Mouse (Mus musculus) G1E-ER4 (cell line): ENCODE results near the gene Sh3bp5l. TPM values are rescaled to one million over a fixed set of nuclear protein-coding genes. Genes with fewer than 3 reads are reported as not detected.

Experiments used
- GATA1 ChIP-seq: IDR thresholded peaks from one replicate; pipeline ENCODE4 v1.8.0; 2012; ENCODE audit warnings: low read length, inconsistent platforms
- polyA plus RNA-seq: library from polyadenylated mRNA; stranded (reverse); fragments of >175 nt; gene quantifications from 2 replicates; pipeline ENCODE4 v1.2.3, GENCODE M21; 2012

Gene Sh3bp5l
- polyA plus RNA-seq, 1 experiment: 33.7 TPM

DNA sequence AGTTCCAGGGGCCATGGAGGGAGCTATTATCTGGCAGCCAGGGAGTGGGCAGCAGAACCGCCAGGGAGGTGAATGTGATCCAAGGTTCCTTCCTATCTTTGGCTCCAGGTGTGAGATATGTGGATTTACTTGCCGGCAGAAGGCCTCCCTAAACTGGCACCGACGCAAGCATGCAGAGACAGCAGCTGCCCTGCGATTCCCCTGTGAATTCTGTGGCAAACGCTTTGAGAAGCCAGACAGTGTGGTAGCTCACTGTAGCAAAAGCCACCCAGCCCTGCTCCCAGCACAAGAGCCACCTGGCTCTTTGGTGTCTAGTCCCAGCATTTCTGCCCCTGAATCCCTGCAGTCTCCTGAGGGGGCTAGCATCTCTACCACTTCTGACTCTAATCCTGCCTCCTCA is 16.5 kb upstream of the Sh3bp5l start:
- no peak for TF ChIP-seq GATA1

DNA sequence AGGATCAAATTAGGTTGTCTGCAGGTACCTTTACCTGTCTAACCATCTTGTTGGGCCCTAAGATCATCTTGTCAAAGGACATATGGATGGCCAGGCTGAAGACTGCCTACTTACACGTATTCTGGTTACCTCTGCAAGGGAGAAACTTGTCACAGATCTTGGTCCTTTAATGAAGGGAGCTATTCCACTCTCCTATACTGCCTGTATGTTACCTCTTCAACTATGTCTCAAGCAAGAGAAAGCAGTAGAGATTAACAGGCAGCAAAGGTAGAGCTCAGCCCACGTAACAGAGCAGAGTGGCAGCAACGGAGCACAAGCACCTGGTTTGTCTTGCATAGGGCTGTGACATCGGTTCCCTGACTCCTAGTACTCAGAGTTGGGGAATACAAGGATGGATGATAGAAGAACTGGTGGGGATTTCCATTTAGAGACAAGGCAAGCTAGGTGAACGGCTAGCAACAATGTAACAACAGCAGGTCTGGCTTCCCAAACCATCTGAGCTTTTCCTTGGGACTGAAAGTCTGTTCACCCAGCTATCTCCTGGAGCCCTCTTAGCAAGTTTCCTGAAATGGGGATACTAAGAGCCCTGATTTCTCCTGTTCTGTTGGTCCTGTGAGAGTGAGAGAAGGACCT is 14.9 kb upstream of the Sh3bp5l start:
- no peak for TF ChIP-seq GATA1

- no peak for TF ChIP-seq GATA1
Measured at GRCm38 (mm10) chr11:58316344-58316743, 14.2 kb upstream of the Sh3bp5l start.

GRCm38 (mm10) chr11:58316768-58317390 is 13.6 kb upstream of the Sh3bp5l start:
- TF ChIP-seq GATA1: no peak

DNA sequence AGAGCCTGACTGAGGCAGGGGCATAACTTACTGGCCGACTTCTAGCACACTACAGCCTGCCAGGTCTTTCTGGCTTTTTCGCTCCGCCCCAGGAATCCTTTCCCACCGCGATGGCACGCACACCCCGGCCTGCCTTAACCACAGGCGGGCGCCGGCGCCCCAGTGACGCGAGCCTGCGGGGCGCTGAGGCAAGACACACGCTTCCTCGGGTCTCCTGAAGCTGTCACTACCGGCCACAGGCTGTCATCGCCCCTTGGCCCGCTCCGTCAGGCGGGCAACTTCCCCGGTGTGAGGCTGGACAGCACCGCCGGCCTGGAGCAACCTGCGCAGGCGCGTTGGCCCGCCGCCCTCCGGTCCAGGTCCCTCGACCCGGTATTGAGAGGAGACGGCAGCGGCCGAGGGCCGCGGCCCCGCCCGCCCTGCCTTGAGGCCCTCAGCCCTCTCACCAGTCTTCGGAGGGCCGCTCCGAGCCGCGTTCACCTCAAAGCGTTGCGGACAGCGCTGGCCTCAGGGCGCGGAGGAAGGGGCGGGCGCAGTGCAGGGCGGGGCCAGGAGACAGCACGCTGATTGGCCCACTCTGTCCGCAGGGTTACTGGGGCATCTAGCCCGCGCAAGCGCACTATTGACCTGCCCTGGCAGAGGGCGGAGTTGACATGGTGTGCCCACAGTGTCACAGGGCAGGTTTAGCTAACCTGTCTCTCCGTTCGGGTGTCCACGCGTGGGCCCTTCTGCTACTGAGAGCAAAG is 7.5 kb upstream of the Sh3bp5l start:
- no peak for TF ChIP-seq GATA1

DNA sequence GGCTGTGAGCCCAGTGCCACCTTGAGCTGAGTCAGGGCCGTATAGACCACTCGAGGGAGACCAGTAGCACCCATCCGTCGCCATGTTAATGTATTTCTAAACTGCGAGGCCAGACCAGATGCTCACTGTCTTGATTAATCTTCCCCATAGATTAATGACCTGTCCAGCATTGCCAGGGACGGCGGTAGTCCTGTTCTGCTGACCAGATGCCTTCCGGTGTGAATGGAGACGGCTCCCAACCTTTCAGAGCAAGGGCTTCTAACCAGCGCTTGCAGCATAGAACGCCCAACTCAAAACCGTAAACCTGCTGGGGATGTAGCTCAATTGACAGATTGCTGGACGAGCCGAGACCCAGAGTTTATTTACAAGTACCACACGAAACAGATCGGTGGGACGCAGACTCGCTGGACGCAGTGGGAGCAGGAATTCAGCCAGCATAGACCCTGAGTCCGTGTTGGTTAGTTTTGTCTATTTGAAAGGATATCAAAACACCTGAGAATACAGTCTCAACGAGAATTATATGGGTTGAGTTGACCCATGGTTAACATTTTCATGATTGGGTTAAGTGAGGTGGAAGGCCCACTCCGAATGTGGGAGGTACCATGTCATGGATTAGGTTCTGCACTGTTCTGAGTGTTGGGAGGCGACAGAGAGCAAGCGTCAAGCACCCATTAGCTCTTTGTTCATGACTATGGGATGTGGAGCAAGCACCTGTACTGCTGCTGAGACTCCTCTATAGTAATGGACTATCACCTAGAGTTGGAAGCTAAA is 6.8 kb upstream of the Sh3bp5l start:
- TF ChIP-seq GATA1: no peak

DNA sequence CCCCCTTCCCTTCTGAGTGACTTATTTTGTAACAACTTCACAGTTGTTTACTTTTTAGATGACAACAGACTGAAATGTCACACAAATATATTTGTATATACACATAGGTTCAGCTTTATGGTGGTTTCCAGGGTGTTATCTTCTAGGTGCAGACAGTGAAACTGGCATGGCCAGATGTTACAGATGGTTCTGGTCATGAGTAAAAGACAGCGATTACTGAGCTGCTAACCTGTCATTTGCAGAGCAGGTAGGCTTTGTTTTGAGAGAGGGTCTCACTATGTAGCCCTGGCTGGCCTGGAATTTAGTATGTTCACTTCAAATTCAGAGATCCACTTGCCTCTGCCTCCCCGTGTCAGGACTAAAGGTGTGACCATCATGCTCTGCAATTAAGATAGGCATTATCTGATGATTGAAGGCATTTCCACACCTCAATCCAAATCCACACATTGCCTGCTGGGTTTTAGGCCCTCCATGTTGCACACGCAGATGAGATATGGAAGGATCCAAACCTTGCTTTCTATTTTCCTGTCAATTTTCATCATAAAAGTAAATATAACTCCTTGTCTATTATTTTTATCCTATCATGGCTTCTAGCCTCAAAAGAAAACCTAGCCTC is 5.8 kb upstream of the Sh3bp5l start:
- TF ChIP-seq GATA1: peak; percentile 16

- TF ChIP-seq GATA1: no peak
Measured at GRCm38 (mm10) chr11:58326781-58327180, 3.7 kb upstream of the Sh3bp5l start.

GRCm38 (mm10) chr11:58329906-58330275 is 633 bp upstream of the Sh3bp5l start:
- TF ChIP-seq GATA1: no peak

DNA sequence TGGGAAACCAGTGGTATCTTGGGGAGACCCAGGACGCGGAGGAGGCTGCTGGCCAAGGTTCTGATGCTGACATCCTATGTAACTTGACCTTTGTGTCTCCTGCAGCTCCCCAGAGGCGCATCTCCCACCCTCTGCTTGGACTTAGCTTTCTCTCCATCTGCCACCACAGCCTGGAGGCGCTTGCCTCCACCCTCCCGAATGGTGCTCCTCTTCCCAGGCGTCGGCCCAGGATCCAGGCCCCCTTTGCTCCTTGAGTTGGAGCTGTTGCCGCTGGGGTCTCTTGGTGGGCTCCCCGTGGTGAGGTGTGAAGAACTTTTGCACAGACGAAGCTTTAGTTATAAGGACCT is 598 bp downstream of the Sh3bp5l start:
- TF ChIP-seq GATA1: no peak

DNA sequence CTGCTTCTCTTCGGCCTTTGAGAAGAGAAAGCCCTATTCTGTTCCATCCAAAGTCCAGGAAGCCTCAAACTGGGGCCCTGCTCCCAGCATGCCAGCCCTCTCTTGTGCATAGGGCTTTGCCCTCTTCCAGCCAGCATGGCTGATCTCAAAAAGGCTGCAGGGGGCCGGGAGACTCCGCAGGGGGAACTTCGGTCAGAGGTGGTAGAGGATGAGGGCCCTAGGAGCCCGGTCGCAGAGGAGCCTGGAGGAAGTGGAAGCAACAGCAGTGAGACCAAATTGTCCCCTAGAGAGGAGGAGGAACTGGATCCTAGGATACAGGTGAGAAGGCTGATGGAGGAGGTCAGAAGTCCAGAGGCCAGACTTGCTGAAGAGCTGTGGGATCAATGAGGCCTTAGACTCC is 1.0 kb downstream of the Sh3bp5l start:
- TF ChIP-seq GATA1: no peak

DNA sequence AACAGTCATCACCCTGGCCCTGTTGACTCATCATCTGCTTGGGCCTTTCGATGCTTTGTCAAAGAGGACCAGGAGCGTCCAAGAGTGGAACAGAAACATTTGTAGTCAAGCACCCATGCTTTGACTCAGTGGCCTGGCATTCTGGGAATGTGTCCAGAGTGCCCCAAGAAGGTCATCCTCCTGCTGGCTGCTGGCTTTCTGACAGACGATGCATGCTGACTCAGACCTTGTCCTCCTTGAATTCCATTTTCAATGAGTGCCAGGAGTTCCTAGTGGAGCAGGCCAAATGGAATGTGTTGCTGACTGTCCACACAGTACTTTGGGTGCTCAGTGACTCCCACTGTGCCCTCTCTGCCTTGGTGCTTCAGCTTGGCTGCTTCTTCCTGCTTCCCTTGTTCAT is 4.2 kb downstream of the Sh3bp5l start:
- no peak for TF ChIP-seq GATA1

- TF ChIP-seq GATA1: no peak
Measured at GRCm38 (mm10) chr11:58346745-58347144, 16.2 kb downstream of the Sh3bp5l start.

DNA sequence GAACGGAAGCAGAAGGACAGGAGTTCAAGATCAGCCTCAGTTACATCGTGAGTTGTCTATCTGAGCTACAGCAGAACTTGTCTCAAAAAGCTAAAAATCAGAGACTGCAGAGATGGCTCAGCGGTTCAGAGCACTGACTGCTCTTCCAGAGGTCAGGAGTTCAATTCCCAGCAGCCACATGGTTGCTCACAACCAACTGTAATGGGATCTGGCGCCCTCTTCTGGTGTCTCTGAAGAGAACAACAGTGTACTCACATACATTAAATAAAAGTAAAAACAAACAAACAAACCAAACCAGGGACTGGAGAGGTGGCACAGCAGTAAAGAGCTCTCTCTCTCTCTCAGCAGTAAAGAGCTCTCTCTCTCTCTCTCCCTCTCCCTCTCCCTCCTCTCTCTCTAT is 20.1 kb downstream of the Sh3bp5l start:
- TF ChIP-seq GATA1: no peak

DNA sequence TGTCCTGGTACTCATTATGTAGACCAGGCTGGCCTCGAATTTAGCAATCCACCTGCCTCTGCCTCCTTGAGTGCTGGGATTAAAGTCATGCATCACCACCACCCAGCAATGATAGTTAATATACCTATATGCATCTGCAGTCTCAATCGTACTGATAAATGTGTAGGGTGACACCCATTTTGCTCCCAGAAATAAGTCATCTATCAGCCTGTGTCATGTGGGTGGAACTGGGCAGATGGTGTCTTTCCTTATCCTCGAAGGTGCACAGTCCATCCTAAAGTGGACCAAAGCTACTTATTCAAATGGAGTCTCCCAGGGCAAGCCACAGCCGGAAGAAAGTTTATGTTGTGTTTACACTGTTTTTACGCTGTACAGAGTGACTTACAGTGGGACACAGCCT is 20.7 kb downstream of the Sh3bp5l start:
- TF ChIP-seq GATA1: no peak
